Comparison of ENCODE assay signal across 32 mouse cellular contexts in genomic region chr15:91255308-91255707, GRCm38 (mm10). TPM values are rescaled to one million over a fixed set of nuclear protein-coding genes. Genes with fewer than 3 reads are reported as not detected.
DNase-seq lines count a peak whose midpoint lies in the region; ATAC-seq and TF ChIP-seq lines count a peak whose summit lies in the region.
"Had no signal": no experiment of that assay in that cellular context is flagged by ENCODE, and none has a peak within 500 bp of the region (broad histone marks: within the 10 kb centered on the region; RNA-seq: fewer than 3 reads in every experiment).

No protein-coding gene starts in this region.

- H3K4me1 ChIP-seq in intestine, postnatal 0 days (replicated peaks; ENCODE audit: control insufficient read depth, insufficient read depth, low read length), result no peaks in the 10 kb centered on the region
- H3K4me1 ChIP-seq in intestine, embryonic 15.5 days (replicated peaks), result no peaks in the 10 kb centered on the region
- 0 out of 2 replicates have a peak, but pooled peaks cover 2% of the 10 kb centered on the region for H3K4me1 ChIP-seq in lung, embryonic 16.5 days (replicated peaks; ENCODE audit: control insufficient read depth, insufficient read depth, low read length)
- no peaks in the 10 kb centered on the region for H3K4me1 ChIP-seq in stomach, embryonic 16.5 days (ENCODE audit: control insufficient read depth, insufficient read depth, low read length)
- H3K4me1 ChIP-seq: embryonic facial prominence, embryonic 10.5 days; embryonic facial prominence, embryonic 13.5 days; heart, embryonic 12.5 days; heart, embryonic 15.5 days; hindbrain, embryonic 10.5 days had no signal

- 0 out of 2 replicates have a peak, but pooled peaks have one; percentile 36 for ATAC-seq in intestine, postnatal 0 days
- no peak for ATAC-seq in intestine, embryonic 15.5 days
- peak; percentile 87 for ATAC-seq in lung, embryonic 16.5 days (ENCODE audit: low read depth)
- peak; percentile 53; the same call in 1 of the 2 replicates for ATAC-seq in stomach, embryonic 16.5 days (ENCODE audit: insufficient read depth, low FRiP score)
- ATAC-seq: activated CD4-positive, CD25-positive, alpha-beta regulatory T cell, adult 4 months; forebrain, embryonic 14.5 days; forebrain, postnatal 0 days; hindbrain, embryonic 16.5 days had no signal

- no peak for DNase-seq in lung, postnatal 14 days
- peak; percentile 33 for DNase-seq in fat pad, adult 2 months (ENCODE audit: extremely low read depth, low read depth, low spot score)
- no peak for DNase-seq in ovary, postnatal 14 days (ENCODE audit: low spot score)
- no peak for DNase-seq in right cerebral cortex, postnatal 10 days (ENCODE audit: low spot score in 2 of 2)
- DNase-seq: adrenal gland, postnatal 10 days; adrenal gland, postnatal 36 days; B cell, adult 2 months; cerebellum, adult 11 months; cerebellum, adult 8-10 months; cerebellum, postnatal 10 days; cerebellum, postnatal 36 days; embryo, embryonic 11 days; forebrain, postnatal 0 days; gastrocnemius, adult 2 months; gastrocnemius, postnatal 14 days; heart, adult 18-20 months; heart, postnatal 10 days; heart, postnatal 36 days had no signal

- no peak overlapping the region for H3K9ac ChIP-seq in intestine, postnatal 0 days (ENCODE audit: low read depth, low read length)
- H3K9ac ChIP-seq in intestine, embryonic 15.5 days, result no peak overlapping the region
- H3K9ac ChIP-seq in lung, embryonic 16.5 days (ENCODE audit: low read length), result no peak overlapping the region
- H3K9ac ChIP-seq in stomach, embryonic 16.5 days (ENCODE audit: low read length), result no peak overlapping the region
- H3K9ac ChIP-seq: embryonic facial prominence, embryonic 13.5 days; forebrain, postnatal 0 days; heart, embryonic 12.5 days; heart, embryonic 15.5 days; hindbrain, embryonic 13.5 days had no signal

- no peaks in the 10 kb centered on the region for H3K27me3 ChIP-seq in intestine, postnatal 0 days (replicated peaks; ENCODE audit: control insufficient read depth, insufficient read depth, low read length)
- H3K27me3 ChIP-seq in intestine, embryonic 15.5 days (replicated peaks), result no peaks in the 10 kb centered on the region
- H3K27me3 ChIP-seq in lung, embryonic 16.5 days (ENCODE audit: control insufficient read depth, insufficient read depth, low read depth, low read length), result no peaks in the 10 kb centered on the region
- H3K27me3 ChIP-seq in stomach, embryonic 16.5 days (ENCODE audit: control insufficient read depth, insufficient read depth, low read length), result no peaks in the 10 kb centered on the region
- H3K27me3 ChIP-seq: embryonic facial prominence, embryonic 13.5 days; heart, embryonic 12.5 days; heart, embryonic 15.5 days; hindbrain, embryonic 13.5 days had no signal

- 71% methylated on average over 2 of the region's 2 CpGs for WGBS in intestine, postnatal 0 days
- 77% methylated on average over 2 of the region's 2 CpGs for WGBS in intestine, embryonic 15.5 days
- 68% methylated on average over 2 of the region's 2 CpGs for WGBS in lung, embryonic 16.5 days
- 75% methylated on average over 2 of the region's 2 CpGs for WGBS in stomach, embryonic 16.5 days

- no peak overlapping the region for H3K4me3 ChIP-seq in intestine, postnatal 0 days (ENCODE audit: low read depth, low read length)
- no peak overlapping the region for H3K4me3 ChIP-seq in intestine, embryonic 15.5 days (replicated peaks)
- H3K4me3 ChIP-seq in lung, embryonic 16.5 days (ENCODE audit: low read length), result no peak overlapping the region
- H3K4me3 ChIP-seq in stomach, embryonic 16.5 days (replicated peaks; ENCODE audit: low read length), result no peak overlapping the region
- H3K4me3 ChIP-seq: embryonic facial prominence, embryonic 10.5 days; embryonic facial prominence, embryonic 13.5 days; erythroblast, embryonic 14.5 days; gastrocnemius, adult 2 months; heart, embryonic 12.5 days; heart, embryonic 15.5 days; hindbrain, embryonic 10.5 days; hindbrain, embryonic 13.5 days had no signal

- no peak for TF ChIP-seq CTCF in intestine, postnatal 0 days (IDR thresholded peaks at IDR 0.05; ENCODE audit: low read depth)

- no peaks in the 10 kb centered on the region for H3K9me3 ChIP-seq in intestine, postnatal 0 days (ENCODE audit: control insufficient read depth)
- no peaks in the 10 kb centered on the region for H3K9me3 ChIP-seq in intestine, embryonic 15.5 days
- no peaks in the 10 kb centered on the region for H3K9me3 ChIP-seq in lung, embryonic 16.5 days (ENCODE audit: control insufficient read depth, low read length)
- H3K9me3 ChIP-seq in stomach, embryonic 16.5 days (replicated peaks; ENCODE audit: control insufficient read depth, low read length), result no peaks in the 10 kb centered on the region
- H3K9me3 ChIP-seq: embryonic facial prominence, embryonic 10.5 days; embryonic facial prominence, embryonic 13.5 days; heart, embryonic 12.5 days; heart, embryonic 15.5 days; hindbrain, embryonic 10.5 days; hindbrain, embryonic 13.5 days had no signal

- H3K4me2 ChIP-seq in intestine, postnatal 0 days (replicated peaks; ENCODE audit: low read depth), result no peak overlapping the region
- H3K4me2 ChIP-seq in intestine, embryonic 15.5 days (replicated peaks), result no peak overlapping the region
- no peak overlapping the region for H3K4me2 ChIP-seq in lung, embryonic 16.5 days (ENCODE audit: low read depth, low read length)
- no peak overlapping the region for H3K4me2 ChIP-seq in stomach, embryonic 16.5 days (ENCODE audit: low read depth, low read length)
- H3K4me2 ChIP-seq: embryonic facial prominence, embryonic 13.5 days; heart, embryonic 12.5 days; heart, embryonic 15.5 days; hindbrain, embryonic 13.5 days had no signal

- no peak overlapping the region for H3K27ac ChIP-seq in intestine, postnatal 0 days (ENCODE audit: low read depth, low read length)
- H3K27ac ChIP-seq in intestine, embryonic 15.5 days, result no peak overlapping the region
- peak overlapping the region; percentile 34 for H3K27ac ChIP-seq in lung, embryonic 16.5 days (ENCODE audit: low read length)
- H3K27ac ChIP-seq in stomach, embryonic 16.5 days (ENCODE audit: low read length), result no peak overlapping the region
- H3K27ac ChIP-seq: embryonic facial prominence, embryonic 10.5 days; embryonic facial prominence, embryonic 13.5 days; gastrocnemius, adult 2 months; heart, embryonic 15.5 days; hindbrain, embryonic 10.5 days; hindbrain, embryonic 13.5 days had no signal

- H3K36me3 ChIP-seq in intestine, postnatal 0 days (ENCODE audit: control insufficient read depth, insufficient read depth), result no peaks in the 10 kb centered on the region
- no peaks in the 10 kb centered on the region for H3K36me3 ChIP-seq in intestine, embryonic 15.5 days
- no peaks in the 10 kb centered on the region for H3K36me3 ChIP-seq in lung, embryonic 16.5 days (ENCODE audit: control insufficient read depth, insufficient read depth, low read length)
- no peaks in the 10 kb centered on the region for H3K36me3 ChIP-seq in stomach, embryonic 16.5 days (ENCODE audit: control insufficient read depth, insufficient read depth, low read length)
- H3K36me3 ChIP-seq: embryonic facial prominence, embryonic 10.5 days; embryonic facial prominence, embryonic 13.5 days; heart, embryonic 12.5 days; heart, embryonic 15.5 days; hindbrain, embryonic 10.5 days; hindbrain, embryonic 13.5 days had no signal

RNA-seq across cellular contexts. Expression of gene CN725425, which starts 56.0 kb away (rescaled TPM):
- not detected in 2 replicates for polyA plus RNA-seq in intestine, postnatal 0 days (2015; fragmentation: Nextera tagmentation; extraction: Ambion mirVana)
- polyA plus RNA-seq in intestine, embryonic 15.5 days (2015; fragmentation: Nextera tagmentation; extraction: Ambion mirVana), result not detected in 2 replicates
- polyA plus RNA-seq in lung, embryonic 16.5 days (2015; fragmentation: Nextera tagmentation; extraction: Ambion mirVana), result not detected in 2 replicates
- not detected in 2 replicates for polyA plus RNA-seq in stomach, embryonic 16.5 days (2015; fragmentation: Nextera tagmentation; extraction: Ambion mirVana)
- polyA plus RNA-seq: activated CD4-positive, CD25-positive, alpha-beta regulatory T cell, adult 4 months; embryonic facial prominence, embryonic 10.5 days; embryonic facial prominence, embryonic 13.5 days; erythroblast, embryonic 14.5 days; forebrain, embryonic 14.5 days; heart, embryonic 12.5 days; heart, embryonic 15.5 days; hindbrain, embryonic 10.5 days; hindbrain, embryonic 13.5 days; hindbrain, embryonic 16.5 days had no signal
